Mouse (Mus musculus): Measurements from ENCODE around the gene Nedd9. TPM values are rescaled to one million over a fixed set of nuclear protein-coding genes. Genes with fewer than 3 reads are reported as not detected.

Nedd9 gene
- polyA plus RNA-seq, 1 experiment from 2014 or later: 12.9 TPM

DNA sequence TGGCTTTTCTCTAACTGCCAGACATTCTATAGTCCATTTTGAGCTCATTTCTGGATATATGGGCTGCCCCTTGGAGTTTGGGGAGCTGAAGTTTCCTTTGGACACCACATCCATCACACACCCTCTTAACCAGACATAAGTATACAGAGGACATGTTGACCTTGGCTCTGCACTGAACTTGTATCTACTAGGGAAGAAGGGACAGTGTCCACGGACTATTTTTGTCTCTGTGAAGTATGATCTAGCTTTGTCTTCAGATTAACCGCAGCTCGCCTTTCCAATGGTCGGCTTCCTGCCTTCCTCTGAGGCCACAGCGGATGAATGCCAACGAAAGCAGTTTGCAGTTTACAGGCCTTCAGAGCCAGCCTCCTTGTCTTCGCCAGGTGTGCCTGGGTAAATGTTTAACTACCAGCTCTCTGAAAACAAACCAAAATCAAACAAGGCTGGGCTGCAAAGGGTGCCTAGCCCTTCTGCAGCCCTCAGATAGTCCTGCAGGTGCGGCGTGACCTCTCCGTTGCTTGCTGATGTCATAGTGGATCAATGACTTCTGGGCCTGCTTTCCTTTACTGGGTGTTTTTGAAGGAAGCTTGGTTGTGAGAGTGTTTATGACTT is 63.6 kb downstream of the Nedd9 start:
- Histone ChIP-seq H3K4me1 (ENCODE audit: control insufficient read depth, insufficient read depth, low read length) (no peaks in the 10 kb centered on the region), H3K9ac (ENCODE audit: low read length) (no peak overlapping the region), H3K4me3 (ENCODE audit: low read depth, low read length) (no peak overlapping the region), H3K36me3 (ENCODE audit: control insufficient read depth, insufficient read depth, low read length) (no peaks in the 10 kb centered on the region), H3K27me3 (ENCODE audit: control insufficient read depth, insufficient read depth, low read length) (no peaks in the 10 kb centered on the region), H3K9me3 (ENCODE audit: control insufficient read depth, low read length) (no peaks in the 10 kb centered on the region), H3K4me2 (ENCODE audit: low read depth, severe bottlenecking) (no peak overlapping the region), H3K27ac (replicated peaks; ENCODE audit: low read depth, low read length) (no peak overlapping the region)
- 82% methylated on average over 10 of the region's 10 CpGs for WGBS
- ATAC-seq (ENCODE audit: insufficient number of reproducible peaks, low FRiP score, low TSS enrichment, low read depth) (no peak), DNase-seq (ENCODE audit: low spot score) (no peak)

DNA sequence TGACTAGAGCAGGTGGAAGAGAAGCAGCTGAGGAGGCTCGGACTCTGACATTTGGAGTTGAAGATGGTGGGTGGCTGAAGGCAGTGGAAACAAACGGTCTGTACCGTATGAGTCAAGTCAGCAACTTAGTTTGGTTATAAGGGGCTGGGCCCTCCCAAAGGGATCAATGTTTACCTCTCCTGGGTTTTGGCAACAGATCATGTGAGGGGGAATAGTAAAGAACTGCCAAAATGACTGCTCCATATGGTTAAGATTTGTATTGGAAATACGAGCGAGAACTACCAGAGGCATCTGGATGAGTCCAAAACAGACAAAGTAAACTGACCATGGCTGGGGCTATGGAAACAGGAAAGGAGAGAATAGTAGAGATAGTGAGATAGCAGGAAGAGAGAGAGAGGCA is 64.6 kb downstream of the Nedd9 start:
- H3K9ac ChIP-seq (ENCODE audit: low read length): no peak overlapping the region
- no peaks in the 10 kb centered on the region for H3K27me3 ChIP-seq (ENCODE audit: control insufficient read depth, insufficient read depth, low read length)
- H3K4me1 ChIP-seq (ENCODE audit: control insufficient read depth, insufficient read depth, low read length): no peaks in the 10 kb centered on the region
- DNase-seq (ENCODE audit: low spot score) (no peak), ATAC-seq (ENCODE audit: insufficient number of reproducible peaks, low FRiP score, low TSS enrichment, low read depth) (no peak)
- H3K27ac ChIP-seq (replicated peaks; ENCODE audit: low read depth, low read length): no peak overlapping the region
- H3K4me2 ChIP-seq (ENCODE audit: low read depth, severe bottlenecking): no peak overlapping the region
- no peaks in the 10 kb centered on the region for H3K36me3 ChIP-seq (ENCODE audit: control insufficient read depth, insufficient read depth, low read length)
- no peaks in the 10 kb centered on the region for H3K9me3 ChIP-seq (ENCODE audit: control insufficient read depth, low read length)
- H3K4me3 ChIP-seq (ENCODE audit: low read depth, low read length): no peak overlapping the region
- WGBS: 86% methylated on average over 5 of the region's 5 CpGs

DNA sequence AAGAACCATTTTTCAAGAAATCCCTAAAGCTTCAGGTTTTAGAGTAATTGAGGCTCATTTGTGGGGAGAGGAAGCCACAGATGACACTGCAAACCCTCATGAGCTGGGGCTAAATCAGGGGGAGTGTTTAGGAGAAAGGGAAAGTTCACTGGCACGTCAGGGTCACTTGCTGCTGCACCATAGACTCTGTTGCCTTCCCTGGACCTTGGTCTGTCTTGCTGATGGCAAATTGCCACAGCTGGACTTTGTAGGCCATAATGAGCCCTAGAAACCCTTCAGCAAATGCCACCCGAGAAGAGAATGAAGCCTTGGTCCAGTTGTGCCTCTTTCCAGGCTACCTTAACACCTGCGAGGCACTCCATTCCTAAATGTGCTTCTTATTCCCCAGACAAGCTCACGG is 66.8 kb downstream of the Nedd9 start:
- no peaks in the 10 kb centered on the region for H3K9me3 ChIP-seq (ENCODE audit: control insufficient read depth, low read length)
- WGBS: 81% methylated on average over 4 of the region's 4 CpGs
- DNase-seq (ENCODE audit: low spot score): no peak
- ATAC-seq (ENCODE audit: insufficient number of reproducible peaks, low FRiP score, low TSS enrichment, low read depth): no peak
- H3K27me3 ChIP-seq (ENCODE audit: control insufficient read depth, insufficient read depth, low read length): no peaks in the 10 kb centered on the region
- no peaks in the 10 kb centered on the region for H3K4me1 ChIP-seq (ENCODE audit: control insufficient read depth, insufficient read depth, low read length)
- no peak overlapping the region for H3K4me2 ChIP-seq (ENCODE audit: low read depth, severe bottlenecking)
- H3K36me3 ChIP-seq (ENCODE audit: control insufficient read depth, insufficient read depth, low read length): no peaks in the 10 kb centered on the region
- no peak overlapping the region for H3K4me3 ChIP-seq (ENCODE audit: low read depth, low read length)
- no peak overlapping the region for H3K9ac ChIP-seq (ENCODE audit: low read length)
- no peak overlapping the region for H3K27ac ChIP-seq (replicated peaks; ENCODE audit: low read depth, low read length)

DNA sequence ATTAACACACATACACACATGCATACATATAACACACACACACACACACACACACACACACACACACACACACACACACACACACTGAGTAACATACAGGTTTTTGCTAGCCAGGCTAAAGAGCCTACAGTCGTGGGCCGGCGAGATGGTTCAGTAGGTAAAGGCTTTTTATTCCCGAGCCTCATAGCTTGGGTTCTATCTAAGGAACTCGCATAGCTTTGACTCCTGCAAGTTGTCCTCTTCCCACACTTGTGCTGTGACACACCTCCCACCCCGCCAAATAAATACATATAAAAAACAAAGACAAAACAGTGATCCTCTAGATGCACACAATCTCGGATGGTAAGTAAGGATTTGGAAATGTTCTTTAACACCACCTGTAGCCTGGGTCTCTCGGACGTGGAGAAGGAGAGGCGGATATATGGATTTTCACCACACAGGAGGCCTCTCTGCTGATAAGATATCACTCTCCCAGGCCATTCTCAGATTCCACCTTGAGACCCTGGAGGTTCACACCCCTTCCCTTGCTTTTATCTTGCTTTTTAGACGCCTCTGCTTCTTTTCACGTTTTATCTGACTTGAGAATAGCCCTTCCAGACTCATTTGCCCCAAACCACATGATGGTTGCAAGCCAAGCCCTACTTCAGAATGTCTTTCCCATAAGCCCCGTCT is 68.8 kb downstream of the Nedd9 start:
- Histone ChIP-seq H3K36me3 (ENCODE audit: control insufficient read depth, insufficient read depth, low read length) (no peaks in the 10 kb centered on the region), H3K9me3 (ENCODE audit: control insufficient read depth, low read length) (no peaks in the 10 kb centered on the region), H3K27ac (replicated peaks; ENCODE audit: low read depth, low read length) (no peak overlapping the region), H3K4me1 (ENCODE audit: control insufficient read depth, insufficient read depth, low read length) (no peaks in the 10 kb centered on the region), H3K9ac (ENCODE audit: low read length) (no peak overlapping the region), H3K4me3 (ENCODE audit: low read depth, low read length) (no peak overlapping the region), H3K27me3 (ENCODE audit: control insufficient read depth, insufficient read depth, low read length) (no peaks in the 10 kb centered on the region), H3K4me2 (ENCODE audit: low read depth, severe bottlenecking) (no peak overlapping the region)
- DNase-seq (ENCODE audit: low spot score): no peak
- ATAC-seq (ENCODE audit: insufficient number of reproducible peaks, low FRiP score, low TSS enrichment, low read depth): no peak
- 81% methylated on average over 13 of the region's 13 CpGs for WGBS

DNA sequence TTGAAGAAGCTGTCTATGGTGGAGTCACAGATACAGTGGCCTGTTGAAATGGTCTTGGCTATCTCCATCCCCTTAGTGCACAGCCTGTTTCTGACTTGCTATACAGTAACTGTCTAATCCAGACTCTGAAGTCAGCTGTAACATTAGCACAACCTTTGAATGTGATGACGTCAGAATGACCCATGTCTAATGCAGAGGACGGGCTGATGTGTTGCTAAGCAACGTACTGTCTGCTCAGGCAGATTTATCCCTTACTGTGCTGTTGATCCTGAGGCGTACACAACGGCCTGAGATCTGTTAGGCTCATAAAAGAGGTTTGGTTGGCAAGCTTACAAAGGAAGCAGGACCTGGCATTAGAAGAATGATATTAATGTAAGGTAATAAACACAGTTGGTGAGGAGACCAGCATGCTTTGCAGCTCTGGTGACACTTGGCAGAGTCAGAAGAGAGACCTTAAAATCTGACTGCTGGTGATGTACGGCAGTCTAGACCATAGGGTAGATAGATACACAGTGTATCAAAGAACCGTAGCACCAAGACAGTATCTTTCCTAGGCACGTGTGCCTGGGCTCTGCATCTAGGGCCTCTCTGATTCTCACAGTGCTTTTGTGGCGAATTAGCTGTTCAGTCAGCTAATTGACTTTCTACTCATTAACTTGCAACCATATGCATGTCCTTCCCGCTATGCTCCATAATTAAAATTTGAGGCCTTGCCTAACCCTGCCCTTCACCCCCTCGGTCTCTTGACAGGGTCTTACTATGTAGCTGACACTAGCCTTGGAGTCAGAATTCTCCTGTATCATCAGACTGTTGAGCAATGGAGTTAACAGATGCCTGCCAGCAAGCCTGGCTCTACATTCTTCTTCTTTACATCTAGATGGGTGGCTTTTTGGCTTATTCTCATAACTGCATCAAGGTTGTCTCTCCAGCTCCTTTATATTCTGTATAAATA is 70.8 kb downstream of the Nedd9 start:
- WGBS: 77% methylated on average over 11 of the region's 11 CpGs

DNA sequence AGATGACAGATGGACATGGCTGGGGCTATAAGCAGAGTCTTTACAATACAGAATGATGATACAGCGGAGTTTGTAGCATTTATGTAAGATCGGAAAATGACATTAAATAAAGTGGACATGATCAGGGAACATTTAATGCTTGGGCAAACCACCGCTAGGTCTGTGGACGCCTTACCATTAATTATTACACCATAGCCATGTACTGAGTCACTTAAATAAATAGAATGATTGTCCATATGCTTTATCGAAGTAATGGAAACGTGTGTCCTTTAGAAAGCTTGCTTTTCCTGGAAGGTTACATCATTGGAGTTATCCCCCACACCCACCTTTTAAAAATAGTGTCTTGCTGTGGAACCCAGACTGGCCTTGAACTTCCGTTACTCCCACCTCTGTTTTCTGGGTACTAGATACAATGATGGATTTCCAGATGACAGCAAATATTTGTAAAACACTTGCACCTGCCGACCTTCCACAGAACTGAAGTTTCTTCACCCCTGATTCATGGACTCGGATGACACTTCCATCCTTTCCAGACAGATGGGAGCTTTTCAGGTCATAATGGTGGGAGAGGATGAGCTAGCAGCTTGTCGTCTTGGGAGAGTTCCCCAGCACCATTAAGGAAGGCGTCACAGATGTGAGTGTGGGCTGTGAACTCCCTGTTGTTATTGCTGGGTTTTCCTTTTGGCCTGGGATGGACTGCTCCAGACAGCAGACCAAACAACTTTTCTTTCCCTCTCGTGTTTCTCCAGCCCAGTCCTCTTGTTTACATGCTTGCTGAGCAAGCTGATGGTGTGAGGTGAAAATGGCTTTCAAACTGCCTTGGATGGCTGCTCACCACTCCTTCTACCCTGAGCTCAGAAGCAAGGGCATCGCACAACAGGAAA is 76.7 kb downstream of the Nedd9 start:
- H3K4me2 ChIP-seq (ENCODE audit: low read depth, severe bottlenecking): no peak overlapping the region
- DNase-seq (ENCODE audit: low spot score) (no peak), ATAC-seq (ENCODE audit: insufficient number of reproducible peaks, low FRiP score, low TSS enrichment, low read depth) (no peak)
- no peak overlapping the region for H3K27ac ChIP-seq (replicated peaks; ENCODE audit: low read depth, low read length)
- H3K9me3 ChIP-seq (ENCODE audit: control insufficient read depth, low read length): no peaks in the 10 kb centered on the region
- H3K4me3 ChIP-seq (ENCODE audit: low read depth, low read length): no peak overlapping the region
- WGBS: 71% methylated on average over 13 of the region's 13 CpGs
- no peak overlapping the region for H3K9ac ChIP-seq (ENCODE audit: low read length)
- no peaks in the 10 kb centered on the region for H3K4me1 ChIP-seq (ENCODE audit: control insufficient read depth, insufficient read depth, low read length)
- no peaks in the 10 kb centered on the region for H3K36me3 ChIP-seq (ENCODE audit: control insufficient read depth, insufficient read depth, low read length)
- no peaks in the 10 kb centered on the region for H3K27me3 ChIP-seq (ENCODE audit: control insufficient read depth, insufficient read depth, low read length)

More for the DNA sequence above, 70.8 kb downstream of the Nedd9 start:
- DNase-seq (ENCODE audit: low spot score): no peak
- no peak for ATAC-seq (ENCODE audit: insufficient number of reproducible peaks, low FRiP score, low TSS enrichment, low read depth)
- Histone ChIP-seq H3K4me3 (ENCODE audit: low read depth, low read length) (no peak overlapping the region), H3K9ac (ENCODE audit: low read length) (no peak overlapping the region), H3K9me3 (ENCODE audit: control insufficient read depth, low read length) (no peaks in the 10 kb centered on the region), H3K4me2 (ENCODE audit: low read depth, severe bottlenecking) (no peak overlapping the region), H3K4me1 (ENCODE audit: control insufficient read depth, insufficient read depth, low read length) (no peaks in the 10 kb centered on the region), H3K36me3 (ENCODE audit: control insufficient read depth, insufficient read depth, low read length) (no peaks in the 10 kb centered on the region), H3K27ac (replicated peaks; ENCODE audit: low read depth, low read length) (no peak overlapping the region), H3K27me3 (ENCODE audit: control insufficient read depth, insufficient read depth, low read length) (no peaks in the 10 kb centered on the region)

DNA sequence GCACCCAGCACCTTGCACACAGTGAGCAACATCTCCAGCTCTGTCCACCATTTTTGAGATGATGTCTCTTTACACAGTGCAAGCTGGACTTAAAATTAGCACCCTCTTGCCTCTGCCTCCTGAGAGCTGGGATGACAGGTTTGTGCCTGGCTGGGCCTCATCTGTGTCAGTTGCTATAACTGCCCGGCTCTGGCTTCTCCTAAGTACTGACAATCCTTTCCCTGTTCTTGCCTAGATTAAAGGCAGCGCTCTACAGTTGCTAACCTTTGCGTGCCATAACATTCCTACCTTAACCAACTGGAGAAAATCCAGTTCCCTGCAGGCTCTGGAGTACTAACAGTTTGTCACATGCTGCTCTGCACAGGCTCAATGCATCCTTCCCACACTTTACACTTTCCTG is 77.9 kb downstream of the Nedd9 start:
- H3K9ac ChIP-seq (ENCODE audit: low read length): no peak overlapping the region
- no peaks in the 10 kb centered on the region for H3K4me1 ChIP-seq (ENCODE audit: control insufficient read depth, insufficient read depth, low read length)
- no peak overlapping the region for H3K4me2 ChIP-seq (ENCODE audit: low read depth, severe bottlenecking)
- no peak for DNase-seq (ENCODE audit: low spot score)
- 83% methylated on average over 3 of the region's 3 CpGs for WGBS
- no peak overlapping the region for H3K27ac ChIP-seq (replicated peaks; ENCODE audit: low read depth, low read length)
- no peaks in the 10 kb centered on the region for H3K27me3 ChIP-seq (ENCODE audit: control insufficient read depth, insufficient read depth, low read length)
- ATAC-seq (ENCODE audit: insufficient number of reproducible peaks, low FRiP score, low TSS enrichment, low read depth): no peak
- no peak overlapping the region for H3K4me3 ChIP-seq (ENCODE audit: low read depth, low read length)
- H3K9me3 ChIP-seq (ENCODE audit: control insufficient read depth, low read length): no peaks in the 10 kb centered on the region
- H3K36me3 ChIP-seq (ENCODE audit: control insufficient read depth, insufficient read depth, low read length): no peaks in the 10 kb centered on the region
